Mouse (Mus musculus) liver, postnatal 0 days (tissue): ENCODE results near the gene Atrnl1.

Source experiments
- CTCF ChIP-seq: sonication (generic); IDR thresholded peaks from 2 replicates; pipeline ENCODE4 v1.5.1; 2016; ENCODE audit warnings: antibody characterized with exemption, low read depth
- EP300 ChIP-seq: IDR thresholded peaks from 2 replicates; pipeline ENCODE4 v1.6.1; 2016; ENCODE audit warnings: antibody characterized with exemption, low read depth, mild to moderate bottlenecking

GRCm38 (mm10) chr19:58161569-58161968 is 550.7 kb downstream of the Atrnl1 start:
- TF ChIP-seq CTCF (no peak), EP300 (no peak)
